19 mouse cellular contexts compared by ENCODE assay signal in the genomic region with DNA sequence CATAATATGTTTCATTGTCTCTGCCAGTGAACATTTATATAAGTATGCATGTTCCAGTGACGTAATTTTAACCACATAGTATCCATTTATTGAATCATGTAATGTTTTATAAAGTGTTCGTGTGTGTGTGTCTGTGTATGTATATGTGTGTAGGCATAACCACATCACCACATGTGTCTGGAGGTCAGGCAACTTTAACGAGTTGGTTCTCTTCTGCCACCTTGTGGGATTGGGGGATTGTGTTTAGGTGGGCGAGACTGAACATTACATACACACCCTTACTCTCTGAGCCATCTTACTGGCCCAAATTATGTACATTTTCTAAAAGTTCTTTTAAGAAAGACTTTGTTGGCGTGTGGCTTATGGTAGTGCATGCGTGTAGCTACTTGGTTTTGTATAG. TPM values are rescaled to one million over a fixed set of nuclear protein-coding genes. Genes with fewer than 3 reads are reported as not detected.
DNase-seq lines count a peak whose midpoint lies in the region; ATAC-seq and TF ChIP-seq lines count a peak whose summit lies in the region.
"Had no signal": no experiment of that assay in that cellular context is flagged by ENCODE, and none has a peak within 500 bp of the region (broad histone marks: within the 10 kb centered on the region; RNA-seq: fewer than 3 reads in every experiment).

No protein-coding gene starts in this region.

- no peak overlapping the region for H3K4me2 ChIP-seq in hindbrain, postnatal 0 days (ENCODE audit: low read depth, low read length)
- no peak overlapping the region for H3K4me2 ChIP-seq in hindbrain, embryonic 12.5 days (replicated peaks)
- no peak overlapping the region for H3K4me2 ChIP-seq in CH12.LX (ENCODE audit: insufficient read depth, low read depth, poor library complexity, severe bottlenecking)
- H3K4me2 ChIP-seq: forebrain, embryonic 15.5 days; limb, embryonic 12.5 days had no signal

- H3K27ac ChIP-seq in hindbrain, postnatal 0 days = no peak overlapping the region
- no peak overlapping the region for H3K27ac ChIP-seq in hindbrain, embryonic 12.5 days
- no peak overlapping the region for H3K27ac ChIP-seq in CH12.LX (ENCODE audit: insufficient read depth, low read depth)
- H3K27ac ChIP-seq: forebrain, embryonic 15.5 days; heart, embryonic 10.5 days; limb, embryonic 12.5 days had no signal

- in situ Hi-C loops in CH12.LX (cut with MboI; ENCODE audit: low pct_ligation_motif_present, low pct_unique_long_range_greater_than_20kb, low sequenced_read_pairs) = loop anchor here (5.0 to 25.0 kb wide), 2 partner anchors 91 to 569 kb away; a partner anchor contains a TSS

- H3K4me3 ChIP-seq in hindbrain, postnatal 0 days (ENCODE audit: low read length) = no peak overlapping the region
- no peak overlapping the region for H3K4me3 ChIP-seq in hindbrain, embryonic 12.5 days
- H3K4me3 ChIP-seq in CH12.LX (replicated peaks in 1 of 3; ENCODE audit: low read depth in 2 of 3, low read length in 2 of 3, poor library complexity in 1 of 3) = no peak overlapping the region
- H3K4me3 ChIP-seq: forebrain, embryonic 15.5 days; heart, embryonic 10.5 days; limb, embryonic 12.5 days had no signal

- H3K9ac ChIP-seq in hindbrain, postnatal 0 days (replicated peaks; ENCODE audit: low read length) = no peak overlapping the region
- no peak overlapping the region for H3K9ac ChIP-seq in hindbrain, embryonic 12.5 days
- no peak overlapping the region for H3K9ac ChIP-seq in CH12.LX (ENCODE audit: insufficient read depth, low read depth)
- H3K9ac ChIP-seq: forebrain, embryonic 15.5 days; limb, embryonic 12.5 days had no signal

- TF ChIP-seq CTCF in hindbrain, postnatal 0 days (IDR thresholded peaks at IDR 0.05; ENCODE audit: low read depth) = 0 out of 2 replicates have a peak, but pooled peaks have one; percentile 5
- peak in 1 of 2 experiments; percentile 67; a peak in 2 of 4 replicates for TF ChIP-seq CTCF in CH12.LX (conservative IDR thresholded peaks at IDR 0.05 in 1 of 2, IDR thresholded peaks at IDR 0.05 in 1 of 2; ENCODE audit: low read depth in 2 of 2, low read length in 2 of 2)

- H3K4me1 ChIP-seq in hindbrain, postnatal 0 days (ENCODE audit: insufficient read depth, low read length) = no peaks in the 10 kb centered on the region
- no peaks in the 10 kb centered on the region for H3K4me1 ChIP-seq in hindbrain, embryonic 12.5 days
- H3K4me1 ChIP-seq in CH12.LX (ENCODE audit: control insufficient read depth in 1 of 2, insufficient read depth in 2 of 2) = 0 out of 4 replicates have a peak, but pooled peaks cover 0 to 2% of the 10 kb centered on the region in 2 experiments
- H3K4me1 ChIP-seq: forebrain, embryonic 15.5 days; limb, embryonic 12.5 days had no signal

- no peak for TF ChIP-seq POLR2A in CH12.LX (IDR thresholded peaks at IDR 0.05; ENCODE audit: low read depth, low read length)

- WGBS in hindbrain, postnatal 0 days = 89% methylated on average over 6 of the region's 6 CpGs
- WGBS in hindbrain, embryonic 12.5 days = 90% methylated on average over 6 of the region's 6 CpGs

- dilution Hi-C loops in CH12.LX (cut with MboI; ENCODE audit: extremely low pct_ligation_motif_present, extremely low pct_unique_long_range_greater_than_20kb, low sequenced_read_pairs) = no loop called here

- no peaks in the 10 kb centered on the region for H3K79me2 ChIP-seq in CH12.LX (replicated peaks; ENCODE audit: control insufficient read depth, extremely low read depth, insufficient read depth, poor library complexity, severe bottlenecking)

- no peak for ATAC-seq in hindbrain, postnatal 0 days
- ATAC-seq in hindbrain, embryonic 12.5 days (ENCODE audit: low FRiP score) = no peak
- ATAC-seq: forebrain, embryonic 15.5 days had no signal

- no peak for TF ChIP-seq EP300 in CH12.LX (IDR thresholded peaks at IDR 0.05; ENCODE audit: low read length)

- no peaks in the 10 kb centered on the region for H3K9me3 ChIP-seq in hindbrain, postnatal 0 days (ENCODE audit: low read length)
- no peaks in the 10 kb centered on the region for H3K9me3 ChIP-seq in hindbrain, embryonic 12.5 days (replicated peaks)
- no peaks in the 10 kb centered on the region for H3K9me3 ChIP-seq in CH12.LX (replicated peaks; ENCODE audit: low read length)
- H3K9me3 ChIP-seq: forebrain, embryonic 15.5 days; heart, embryonic 10.5 days; limb, embryonic 12.5 days had no signal

- H3K36me3 ChIP-seq in hindbrain, postnatal 0 days (ENCODE audit: insufficient read depth, low read length) = no peaks in the 10 kb centered on the region
- H3K36me3 ChIP-seq in hindbrain, embryonic 12.5 days = no peaks in the 10 kb centered on the region
- no peaks in the 10 kb centered on the region for H3K36me3 ChIP-seq in CH12.LX (replicated peaks in 1 of 2; ENCODE audit: control insufficient read depth in 1 of 2, insufficient read depth in 1 of 2, low read length in 1 of 2)
- H3K36me3 ChIP-seq: forebrain, embryonic 15.5 days; heart, embryonic 10.5 days; limb, embryonic 12.5 days had no signal

- TF ChIP-seq RAD21 in CH12.LX (IDR thresholded peaks at IDR 0.05; ENCODE audit: low read depth, low read length) = peak; percentile 60

- no peak for DNase-seq in hindbrain, postnatal 0 days (ENCODE audit: low spot score)
- peak; percentile 13 for DNase-seq in lung, postnatal 10 days
- DNase-seq in lung, postnatal 36 days = no peak
- peak; percentile 25 for DNase-seq in CH12.LX (ENCODE audit: extremely low read depth)
- DNase-seq in naive thymus-derived CD4-positive, alpha-beta T cell, adult 2 months (ENCODE audit: low read depth) = peak; percentile 17
- no peak for DNase-seq in left cerebral cortex, adult 8-10 months (ENCODE audit: low spot score in 2 of 2)
- DNase-seq: adrenal gland, adult 8-10 months; cerebellum, adult 2 months; embryo, embryonic 11 days; gastrocnemius, postnatal 10 days; kidney, adult 18-20 months; kidney, postnatal 4 days; thymus, postnatal 36 days had no signal

- no peaks in the 10 kb centered on the region for H3K27me3 ChIP-seq in hindbrain, postnatal 0 days (ENCODE audit: insufficient read depth, low read length)
- H3K27me3 ChIP-seq in hindbrain, embryonic 12.5 days = no peaks in the 10 kb centered on the region
- H3K27me3 ChIP-seq in CH12.LX (replicated peaks) = no peaks in the 10 kb centered on the region
- H3K27me3 ChIP-seq: forebrain, embryonic 15.5 days; limb, embryonic 12.5 days had no signal

TF ChIP-seq in CH12.LX, 34 proteins besides CTCF, POLR2A, EP300 and RAD21:
- TF ChIP-seq SMC3 (IDR thresholded peaks at IDR 0.05; ENCODE audit: low read depth, low read length) (peak; percentile 82), HCFC1 (IDR thresholded peaks at IDR 0.05; ENCODE audit: low read depth, low read length) (no peak), MYC (IDR thresholded peaks at IDR 0.05; ENCODE audit: low read depth, low read length) (peak; percentile 62)

RNA-seq across cellular contexts. Expression of a gene that starts 15.1 kb away (rescaled TPM):
- 1.7 and 3.0 TPM in 2 replicates for total RNA-seq in hindbrain, postnatal 0 days (2014; rRNA removed)
- 4.4 and 4.6 TPM in 2 replicates for polyA plus RNA-seq in hindbrain, postnatal 0 days (2015; fragmentation: Nextera tagmentation; extraction: Ambion mirVana)
- polyA plus RNA-seq in hindbrain, embryonic 12.5 days (2016; fragmentation: Nextera tagmentation; extraction: Ambion mirVana) = 1.5 and 2.3 TPM in 2 replicates
- 0.25 and 0.34 TPM in 2 replicates for total RNA-seq in CH12.LX (2012; rRNA removed)
- 0.24 and 0.32 TPM in 2 replicates for total RNA-seq in CH12.LX (2014; rRNA removed)
- polyA plus RNA-seq in CH12.LX (2012; ENCODE audit: insufficient read length, low read depth) = 0.20 and 0.46 TPM in 2 replicates
- 1 to 10 TPM; 1.9 to 2.8 (median 2.2) TPM for total RNA-seq in left cerebral cortex, adult 8-10 months (2022)

RNA-seq across cellular contexts. Expression of a gene that starts 26.4 kb away (rescaled TPM):
- total RNA-seq in hindbrain, postnatal 0 days (2014; rRNA removed) = not detected in 2 replicates
- polyA plus RNA-seq in hindbrain, postnatal 0 days (2015; fragmentation: Nextera tagmentation; extraction: Ambion mirVana) = 0.13 TPM in 1 of 2 replicates, not detected in the other
- polyA plus RNA-seq in hindbrain, embryonic 12.5 days (2016; fragmentation: Nextera tagmentation; extraction: Ambion mirVana) = 0.43 TPM in 1 of 2 replicates, not detected in the other
- total RNA-seq in CH12.LX (2012; rRNA removed) (not detected in 2 replicates), CH12.LX (2014; rRNA removed) (not detected in 2 replicates)
- not detected in 2 replicates for polyA plus RNA-seq in CH12.LX (2012; ENCODE audit: insufficient read length, low read depth)
- total RNA-seq in left cerebral cortex, adult 8-10 months (2022) = not detected
- total RNA-seq: adrenal gland, adult 8-10 months; gastrocnemius, postnatal 10 days; megakaryocyte, adult 5-6 weeks had no signal
- polyA plus RNA-seq: cerebellum, adult 2 months; hindbrain, embryonic 11.5 days had no signal

RNA-seq across cellular contexts. Expression of a gene that starts 42.2 kb away (rescaled TPM):
- total RNA-seq in hindbrain, postnatal 0 days (2014; rRNA removed) = 3.6 and 4.4 TPM in 2 replicates
- 2.2 and 2.5 TPM in 2 replicates for polyA plus RNA-seq in hindbrain, postnatal 0 days (2015; fragmentation: Nextera tagmentation; extraction: Ambion mirVana)
- polyA plus RNA-seq in hindbrain, embryonic 12.5 days (2016; fragmentation: Nextera tagmentation; extraction: Ambion mirVana) = 1.2 and 1.4 TPM in 2 replicates
- total RNA-seq in CH12.LX (2012; rRNA removed) (0.08 and 0.38 TPM in 2 replicates), CH12.LX (2014; rRNA removed) (1.2 and 1.3 TPM in 2 replicates)
- 1.1 and 1.2 TPM in 2 replicates for polyA plus RNA-seq in CH12.LX (2012; ENCODE audit: insufficient read length, low read depth)
- 10 to 100 TPM in 3 of 4 experiments, 1 to 10 TPM in 1; 10.0 to 17.6 (median 13.2) TPM for total RNA-seq in left cerebral cortex, adult 8-10 months (2022)

Comparison
In these comparisons a context has a peak if more than half of its experiments do, and no peak if none do; other contexts are left out.
1. DNase-seq: peak in lung, postnatal 10 days (single experiment), CH12.LX (single experiment) and naive thymus-derived CD4-positive, alpha-beta T cell, adult 2 months (single experiment); none in hindbrain, postnatal 0 days (single experiment), lung, postnatal 36 days (single experiment) and left cerebral cortex, adult 8-10 months (0 of 2).